Mouse (Mus musculus) MEL (cell line): ENCODE results near the gene Ddx51. TPM values are rescaled to one million over a fixed set of nuclear protein-coding genes. Genes with fewer than 3 reads are reported as not detected.

Source experiments
- DNase-seq: peaks from one replicate; pipeline ENCODE4 v3.0.0; 2011; ENCODE audit warnings: low read depth, low spot score
- H3K27ac ChIP-seq: 2 replicates; pipeline ENCODE4 v1.5.1; 2012; ENCODE audit warnings: low read depth, mild to moderate bottlenecking, control low read depth, low read length, moderate library complexity; ENCODE audit not compliant: control insufficient read depth
- H3K27me3 ChIP-seq, 2 experiments: fragments of 150-350 bp in 1 of 2; sonication (generic) in 1 of 2; 2 replicates each; pipeline ENCODE4 v1.6.1; 2012; ENCODE audit warnings: low read length in 2 of 2, mild to moderate bottlenecking in 2 of 2, improper control_type of control experiment in 1 of 2, moderate library complexity in 1 of 2; ENCODE audit not compliant: insufficient read depth in 2 of 2, control insufficient read depth in 1 of 2
- H3K36me3 ChIP-seq, 2 experiments: 2 replicates each; pipeline ENCODE4 v1.6.1; 2012 to 2014; ENCODE audit warnings: low read length in 2 of 2, improper control_type of control experiment in 1 of 2, inconsistent platforms in 1 of 2, mild to moderate bottlenecking in 1 of 2; ENCODE audit not compliant: insufficient read depth in 2 of 2, control insufficient read depth in 1 of 2
- H3K4me1 ChIP-seq, 2 experiments: fragments of 150-350 bp in 1 of 2; sonication (generic) in 1 of 2; 2 replicates each; pipeline ENCODE4 v1.6.1; 2012; ENCODE audit warnings: low read length in 2 of 2, improper control_type of control experiment in 1 of 2, mild to moderate bottlenecking in 1 of 2; ENCODE audit not compliant: insufficient read depth in 2 of 2, control insufficient read depth in 1 of 2
- H3K4me3 ChIP-seq, 2 experiments: fragments of 150-350 bp in 1 of 2; sonication (generic) in 1 of 2; 2 replicates each; pipeline ENCODE4 v1.5.1; 2012; ENCODE audit warnings: low read depth in 2 of 2, low read length in 2 of 2, mild to moderate bottlenecking in 2 of 2, moderate library complexity in 2 of 2, control low read depth in 1 of 2, improper control_type of control experiment in 1 of 2; ENCODE audit not compliant: control insufficient read depth in 1 of 2, insufficient read depth in 1 of 2
- H3K79me2 ChIP-seq: 2 replicates; pipeline ENCODE4 v1.6.1; 2012; ENCODE audit warnings: mild to moderate bottlenecking, low read length, moderate library complexity; ENCODE audit not compliant: control insufficient read depth, poor library complexity, insufficient read depth
- H3K9ac ChIP-seq: 2 replicates; pipeline ENCODE4 v1.6.1; 2012; ENCODE audit warnings: low read depth, mild to moderate bottlenecking, control low read depth, low read length, moderate library complexity; ENCODE audit not compliant: control insufficient read depth, poor library complexity, severe bottlenecking
- H3K9me3 ChIP-seq: fragments of 150-350 bp; sonication (generic); replicated peaks from 2 replicates; pipeline ENCODE4 v1.6.1; 2012; ENCODE audit warnings: mild to moderate bottlenecking, low read length, improper control_type of control experiment, moderate library complexity; ENCODE audit not compliant: insufficient read depth
- CHD1 ChIP-seq: IDR thresholded peaks from 2 replicates; pipeline ENCODE4 v1.6.1; 2012; ENCODE audit warnings: low read depth, mild to moderate bottlenecking, inconsistent platforms, low read length, improper control_type of control experiment
- CHD2 ChIP-seq: IDR thresholded peaks from 2 replicates; pipeline ENCODE4 v1.6.1; 2011; ENCODE audit warnings: low read length, improper control_type of control experiment
- CTCF ChIP-seq, 3 experiments: IDR thresholded peaks in 2 of 3; conservative IDR thresholded peaks in 1 of 3; 2 replicates each; pipeline ENCODE4 v1.5.1; 2011 to 2012; ENCODE audit warnings: low read length in 3 of 3, low read depth in 2 of 3, mild to moderate bottlenecking in 2 of 3, improper control_type of control experiment in 1 of 3, inconsistent platforms in 1 of 3, mixed read lengths in 1 of 3, moderate library complexity in 1 of 3; ENCODE audit not compliant: control insufficient read depth in 1 of 3, insufficient read depth in 1 of 3, poor library complexity in 1 of 3, severe bottlenecking in 1 of 3
- E2F4 ChIP-seq: IDR thresholded peaks from 2 replicates; pipeline ENCODE4 v1.6.1; 2011; ENCODE audit warnings: low read depth, low read length, improper control_type of control experiment, borderline replicate concordance
- NRF1 ChIP-seq: IDR thresholded peaks from 2 replicates; pipeline ENCODE4 v1.6.1; 2014; ENCODE audit warnings: low read depth, mild to moderate bottlenecking, inconsistent platforms, low read length, improper control_type of control experiment, moderate library complexity; ENCODE audit not compliant: poor library complexity, insufficient read depth, severe bottlenecking
- RAD21 ChIP-seq: IDR thresholded peaks from 2 replicates; pipeline ENCODE4 v1.6.1; 2011; ENCODE audit warnings: mild to moderate bottlenecking, low read depth, low read length, improper control_type of control experiment
- UBTF ChIP-seq: IDR thresholded peaks from 2 replicates; pipeline ENCODE4 v1.6.1; 2012; ENCODE audit warnings: low read depth, mild to moderate bottlenecking, inconsistent platforms, low read length, improper control_type of control experiment, moderate library complexity, borderline replicate concordance; ENCODE audit not compliant: insufficient read depth
- polyA plus RNA-seq, 2 experiments: library from polyadenylated mRNA; stranded (reverse) in 1 of 2; unstranded in 1 of 2; fragments of >175 nt in 1 of 2; fragments of >200 nt in 1 of 2; gene quantifications; 2 replicates each; pipeline versions ENCODE4 v1.2.1 to v1.2.4; 2012; ENCODE audit warnings: low replicate concordance in 2 of 2, low read depth in 1 of 2; ENCODE audit not compliant: insufficient read length in 2 of 2, insufficient read depth in 1 of 2, missing spikeins in 1 of 2
- total RNA-seq: library from RNA; depleted of rRNA; stranded (reverse); fragments of 300-350 nt; gene quantifications from 2 replicates; pipeline ENCODE4 v1.2.3, GENCODE M21; 2012; rRNA removed

Ddx51 gene
- total and polyA plus RNA-seq, 3 experiments: 16.3 to 285 (median 52.9) TPM

- Histone ChIP-seq H3K79me2 (peaks cover 2% of the 10 kb centered on the region; the same call in 1 of the 2 replicates), H3K27me3 (no peaks in the 10 kb centered on the region), H3K27ac (no peak overlapping the region), H3K4me3 (no peak overlapping the region), H3K9me3 (no peaks in the 10 kb centered on the region), H3K36me3 (peaks cover 8 to 55% of the 10 kb centered on the region in 2 experiments), H3K4me1 (0 out of 4 replicates have a peak, but pooled peaks cover 0 to 2% of the 10 kb centered on the region in 2 experiments), H3K9ac (no peak overlapping the region)
- DNase-seq: no peak
- TF ChIP-seq UBTF: no peak
- TF ChIP-seq CHD2: no peak
- no peak for TF ChIP-seq CTCF (IDR thresholded peaks at IDR 0.05 in 2 of 3, conservative IDR thresholded peaks at IDR 0.05 in 1 of 3; ENCODE audit: control insufficient read depth in 1 of 3, insufficient read depth in 1 of 3, low read depth in 2 of 3, low read length in 3 of 3, poor library complexity in 1 of 3, severe bottlenecking in 1 of 3)
- no peak for TF ChIP-seq CHD1
- no peak for TF ChIP-seq E2F4
- no peak for TF ChIP-seq RAD21
- TF ChIP-seq NRF1: no peak
These were observed 56.0 kb downstream of the Ddx51 start for GRCm38 (mm10) chr5:110709256-110709655.

Other genes starting within 250 kb of the Ddx51 start
- gene Fbrsl1, start 204.9 kb upstream of the Ddx51 start, total RNA-seq: 10.6 and 12.7 TPM in 2 replicates
- gene Fbrsl1, start 204.9 kb upstream of the Ddx51 start, polyA plus RNA-seq: 10 to 100 TPM in 1 of 2 experiments, not detected in 1; 56.1 TPM
- gene Galnt9, start 109.1 kb upstream of the Ddx51 start, total RNA-seq: 0.23 and 0.42 TPM in 2 replicates
- gene Galnt9, start 109.1 kb upstream of the Ddx51 start, polyA plus RNA-seq: under 1 TPM in 1 of 2 experiments, not detected in 1; 0.99 TPM
- gene Noc4l, start within 50 bp of the Ddx51 start, total RNA-seq: 67.2 and 72.8 TPM in 2 replicates
- gene Noc4l, start within 50 bp of the Ddx51 start, polyA plus RNA-seq: 100 to 1,000 TPM in 1 of 2 experiments, not detected in 1; 181 TPM
- 21.5 and 27.1 TPM in 2 replicates for gene Ep400, start 117.3 kb downstream of the Ddx51 start, total RNA-seq
- gene Ep400, start 117.3 kb downstream of the Ddx51 start, polyA plus RNA-seq: 10 to 100 TPM; 27.2 to 96.8 TPM
- gene Pus1, start 127.2 kb downstream of the Ddx51 start, total RNA-seq: 97.6 and 107 TPM in 2 replicates
- 100 to 1,000 TPM; 117 to 248 TPM for gene Pus1, start 127.2 kb downstream of the Ddx51 start, polyA plus RNA-seq
- 4.9 and 5.2 TPM in 2 replicates for gene Ulk1, start 156.6 kb downstream of the Ddx51 start, total RNA-seq
- 10 to 100 TPM in 1 of 2 experiments, not detected in 1; 23.0 TPM for gene Ulk1, start 156.6 kb downstream of the Ddx51 start, polyA plus RNA-seq
- 20.1 and 29.4 TPM in 2 replicates for gene Hscb, start 186.3 kb downstream of the Ddx51 start, total RNA-seq
- gene Hscb, start 186.3 kb downstream of the Ddx51 start, polyA plus RNA-seq: 10 to 100 TPM in 1 of 2 experiments, not detected in 1; 29.0 TPM
- gene Chek2, start 186.5 kb downstream of the Ddx51 start, total RNA-seq: 22.2 and 23.9 TPM in 2 replicates
- gene Chek2, start 186.5 kb downstream of the Ddx51 start, polyA plus RNA-seq: 10 to 100 TPM in 1 of 2 experiments, not detected in 1; 24.1 TPM
- 1.1 and 1.2 TPM in 2 replicates for gene Ttc28, start 226.4 kb downstream of the Ddx51 start, total RNA-seq
- 1 to 10 TPM in 1 of 2 experiments, not detected in 1; 1.8 TPM for gene Ttc28, start 226.4 kb downstream of the Ddx51 start, polyA plus RNA-seq